Mouse (Mus musculus) forebrain, embryonic 11.5 days (tissue): ENCODE results near the gene Lin9. TPM values are rescaled to one million over a fixed set of nuclear protein-coding genes. Genes with fewer than 3 reads are reported as not detected.
"Not testable (repeated sequence)": the region's sequence is repeated elsewhere in the genome, so short reads cannot be mapped to it uniquely, and the experiment has no call there.

Source experiments
- ATAC-seq: fragments of 200-750 bp; cut with Nextera tagmentation; replicated peaks from 2 replicates; pipeline ENCODE4 v1.8.0; 2017; ENCODE audit warnings: moderate TSS enrichment; ENCODE audit not compliant: low FRiP score
- DNase-seq: peaks from one replicate; pipeline ENCODE4 v3.0.0-alpha.2; 2017; ENCODE audit warnings: low spot score
- H3K27ac ChIP-seq: fragments of 300-500 bp; sonication (generic); 2 replicates; pipeline ENCODE4 v1.5.1; 2014; ENCODE audit warnings: low read depth, low read length
- H3K27me3 ChIP-seq: fragments of 300-500 bp; sonication (generic); 2 replicates; pipeline ENCODE4 v1.6.1; 2014; ENCODE audit warnings: mild to moderate bottlenecking, low read length, mixed read lengths; ENCODE audit not compliant: control insufficient read depth, insufficient read depth
- H3K36me3 ChIP-seq: fragments of 300-500 bp; sonication (generic); 2 replicates; pipeline ENCODE4 v1.6.1; 2014; ENCODE audit warnings: mild to moderate bottlenecking, low read length, moderate library complexity, mixed read lengths; ENCODE audit not compliant: control insufficient read depth, insufficient read depth
- H3K4me1 ChIP-seq: fragments of 300-500 bp; sonication (generic); replicated peaks from 2 replicates; pipeline ENCODE4 v1.6.1; 2014; ENCODE audit warnings: low read length, mixed read lengths; ENCODE audit not compliant: control insufficient read depth, insufficient read depth
- H3K4me2 ChIP-seq: fragments of 300-500 bp; sonication (generic); 2 replicates; pipeline ENCODE4 v1.6.1; 2014; ENCODE audit warnings: low read depth, mild to moderate bottlenecking, low read length, moderate library complexity, mixed read lengths; ENCODE audit not compliant: severe bottlenecking
- H3K4me3 ChIP-seq: fragments of 300-500 bp; sonication (generic); 2 replicates; pipeline ENCODE4 v1.5.1; 2014; ENCODE audit warnings: low read depth, low read length
- H3K9ac ChIP-seq: fragments of 300-500 bp; sonication (generic); 2 replicates; pipeline ENCODE4 v1.6.1; 2014; ENCODE audit warnings: low read length
- H3K9me3 ChIP-seq: fragments of 300-500 bp; sonication (generic); 2 replicates; pipeline ENCODE4 v1.6.1; 2016; ENCODE audit warnings: low read length, mixed read lengths; ENCODE audit not compliant: control insufficient read depth
- WGBS: fragments of 180-500 bp; shearing (Covaris S2); extraction: QIAGEN DNeasy Blood & Tissue Kit; methylation state at CpG from one replicate; pipeline ENCODE4 v1.1.7; 2014; 5-methylcytosine and 5-hydroxymethylcytosine counted together
- polyA plus RNA-seq: library from polyadenylated mRNA; unstranded; fragments of >200 nt; fragmentation: Nextera tagmentation; extraction: Ambion mirVana; gene quantifications from 2 replicates; pipeline ENCODE4 v1.2.1, GENCODE M21; 2014

Lin9 gene
- polyA plus RNA-seq, result 28.0 and 31.0 TPM in 2 replicates

GRCm38 (mm10) chr1:180641137-180641517 lies at the start of gene Lin9:
Lin9 (plus strand) TSS chr1:180641150.
- peak within 1 kb of the TSS; percentile 99 for H3K4me3 ChIP-seq
- no peaks in the 10 kb centered on the region; the same call in 1 of the 2 replicates for H3K36me3 ChIP-seq
- H3K4me2 ChIP-seq, result peak within 1 kb of the TSS; percentile 79
- peaks cover 9% of the 10 kb centered on the region; the same call in 1 of the 2 replicates for H3K4me1 ChIP-seq
- peak within 1 kb of the TSS; percentile 100 for H3K9ac ChIP-seq
- ATAC-seq (peak; percentile 92), DNase-seq (peak; percentile 97)
- H3K9me3 ChIP-seq, result no peaks in the 10 kb centered on the region
- WGBS, result 0% methylated on average over 34 of the region's 47 CpGs
- H3K27ac ChIP-seq, result peak within 1 kb of the TSS; percentile 92
- H3K27me3 ChIP-seq, result no peaks in the 10 kb centered on the region

- Histone ChIP-seq H3K4me2 (no peak overlapping the region), H3K27me3 (no peaks in the 10 kb centered on the region), H3K36me3 (peaks cover 18% of the 10 kb centered on the region), H3K9me3 (no peaks in the 10 kb centered on the region), H3K9ac (no peak overlapping the region), H3K4me3 (no peak overlapping the region), H3K4me1 (no peaks in the 10 kb centered on the region), H3K27ac (no peak overlapping the region)
- DNase-seq (no peak), ATAC-seq (no peak)
- WGBS, result 95% methylated on average over 6 of the region's 6 CpGs
Measured at GRCm38 (mm10) chr1:180600578-180600977, 40.4 kb upstream of the Lin9 start.

DNA sequence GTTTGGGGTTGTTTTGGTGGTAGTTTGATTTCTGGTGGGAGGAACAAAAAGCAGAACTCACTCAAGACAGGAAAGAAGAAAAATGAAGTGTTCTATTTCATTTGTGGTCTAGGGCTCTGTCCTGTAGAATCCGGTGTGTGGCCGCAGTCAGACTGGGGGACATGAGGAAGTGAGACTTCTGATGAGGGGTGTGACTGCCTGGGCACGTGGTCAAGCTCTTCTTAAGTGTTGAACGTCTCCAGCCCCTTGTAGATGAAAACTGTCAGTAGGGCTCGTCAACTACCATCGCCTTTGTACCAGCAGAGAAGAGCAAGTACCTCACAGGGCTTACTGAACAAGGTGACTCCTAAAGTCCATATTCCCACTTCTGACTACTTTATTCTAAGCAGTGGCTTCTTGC lies 39.1 kb upstream of the Lin9 start:
- Histone ChIP-seq H3K9ac (no peak overlapping the region), H3K27ac (no peak overlapping the region), H3K4me3 (no peak overlapping the region), H3K36me3 (peaks cover 10% of the 10 kb centered on the region), H3K4me1 (no peaks in the 10 kb centered on the region), H3K4me2 (no peak overlapping the region), H3K27me3 (no peaks in the 10 kb centered on the region), H3K9me3 (no peaks in the 10 kb centered on the region)
- ATAC-seq, result no peak
- no peak for DNase-seq
- 88% methylated on average over 6 of the region's 6 CpGs for WGBS

- Histone ChIP-seq H3K4me1 (no peaks in the 10 kb centered on the region), H3K27me3 (no peaks in the 10 kb centered on the region), H3K4me3 (no peak overlapping the region), H3K9ac (no peak overlapping the region), H3K27ac (no peak overlapping the region), H3K4me2 (no peak overlapping the region), H3K9me3 (no peaks in the 10 kb centered on the region), H3K36me3 (peaks cover 5% of the 10 kb centered on the region; the same call in 1 of the 2 replicates)
- no peak for DNase-seq
- no peak for ATAC-seq
- WGBS, result 84% methylated on average over 4 of the region's 4 CpGs
Measured at GRCm38 (mm10) chr1:180604579-180604978, 36.4 kb upstream of the Lin9 start.

GRCm38 (mm10) chr1:180606106-180606505 lies 34.8 kb upstream of the Lin9 start:
- 86% methylated on average over 3 of the region's 3 CpGs for WGBS
- Histone ChIP-seq H3K4me2 (no peak overlapping the region), H3K4me3 (no peak overlapping the region), H3K36me3 (peaks cover 1% of the 10 kb centered on the region; the same call in 1 of the 2 replicates), H3K9me3 (no peaks in the 10 kb centered on the region), H3K27ac (no peak overlapping the region), H3K4me1 (no peaks in the 10 kb centered on the region), H3K9ac (no peak overlapping the region), H3K27me3 (no peaks in the 10 kb centered on the region)
- DNase-seq (no peak), ATAC-seq (no peak)

- 83% methylated on average over 10 of the region's 10 CpGs for WGBS
- no peak overlapping the region for H3K4me3 ChIP-seq
- H3K27me3 ChIP-seq, result no peaks in the 10 kb centered on the region
- ATAC-seq, result no peak
- H3K27ac ChIP-seq, result no peak overlapping the region
- no peak overlapping the region for H3K9ac ChIP-seq
- H3K9me3 ChIP-seq, result peaks cover 2% of the 10 kb centered on the region; the same call in 1 of the 2 replicates
- no peaks in the 10 kb centered on the region for H3K36me3 ChIP-seq
- H3K4me1 ChIP-seq, result no peaks in the 10 kb centered on the region
- no peak for DNase-seq
- H3K4me2 ChIP-seq, result no peak overlapping the region
Measured at GRCm38 (mm10) chr1:180606796-180607577, 34.0 kb upstream of the Lin9 start.

DNA sequence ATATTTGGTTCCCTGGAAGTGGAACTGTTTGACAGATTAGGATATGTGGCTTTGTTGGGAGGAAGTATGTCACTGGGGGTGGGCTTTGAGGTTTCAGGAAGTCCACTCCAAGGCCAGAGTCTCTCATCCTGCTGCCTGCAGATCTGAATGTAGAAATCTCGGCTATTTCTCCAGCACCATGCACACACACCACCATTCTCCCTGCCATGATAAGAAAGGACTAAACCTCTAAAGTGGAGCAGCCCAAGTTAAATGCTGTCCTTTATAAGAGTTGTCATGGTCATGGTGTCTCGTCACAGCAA lies 33.4 kb upstream of the Lin9 start:
- H3K9ac ChIP-seq, result no peak overlapping the region
- no peaks in the 10 kb centered on the region for H3K4me1 ChIP-seq
- H3K36me3 ChIP-seq, result no peaks in the 10 kb centered on the region
- no peak overlapping the region for H3K4me2 ChIP-seq
- DNase-seq (no peak), ATAC-seq (no peak)
- no peaks in the 10 kb centered on the region for H3K27me3 ChIP-seq
- 88% methylated on average over 2 of the region's 2 CpGs for WGBS
- no peak overlapping the region for H3K27ac ChIP-seq
- no peak overlapping the region for H3K4me3 ChIP-seq
- peaks cover 2% of the 10 kb centered on the region; the same call in 1 of the 2 replicates for H3K9me3 ChIP-seq

DNA sequence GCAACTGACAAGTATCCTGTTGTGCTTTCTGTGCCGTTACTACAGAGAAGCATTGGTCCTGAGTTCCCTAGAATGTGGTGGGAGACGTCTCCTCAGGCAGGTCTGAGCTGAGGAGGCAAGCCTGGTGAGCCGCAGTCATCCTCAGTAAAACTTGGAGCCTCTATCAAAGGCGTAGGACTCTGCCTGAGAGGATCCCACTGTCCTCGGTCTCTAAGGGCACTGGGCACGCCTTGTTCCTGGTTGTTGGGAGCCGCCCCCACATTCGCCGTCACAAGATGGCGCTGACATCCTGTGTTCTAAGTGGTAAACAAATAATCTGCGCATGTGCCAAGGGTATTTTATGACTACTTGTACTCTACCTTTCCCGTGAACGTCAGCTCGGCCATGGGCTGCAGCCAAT lies 29.1 kb upstream of the Lin9 start:
- not testable (repeated sequence) for H3K9ac ChIP-seq, ATAC-seq, H3K27ac ChIP-seq, H3K4me1 ChIP-seq, H3K27me3 ChIP-seq, H3K4me2 ChIP-seq, DNase-seq, H3K4me3 ChIP-seq, H3K9me3 ChIP-seq, H3K36me3 ChIP-seq
- 94% methylated on average over 10 of the region's 14 CpGs for WGBS

DNA sequence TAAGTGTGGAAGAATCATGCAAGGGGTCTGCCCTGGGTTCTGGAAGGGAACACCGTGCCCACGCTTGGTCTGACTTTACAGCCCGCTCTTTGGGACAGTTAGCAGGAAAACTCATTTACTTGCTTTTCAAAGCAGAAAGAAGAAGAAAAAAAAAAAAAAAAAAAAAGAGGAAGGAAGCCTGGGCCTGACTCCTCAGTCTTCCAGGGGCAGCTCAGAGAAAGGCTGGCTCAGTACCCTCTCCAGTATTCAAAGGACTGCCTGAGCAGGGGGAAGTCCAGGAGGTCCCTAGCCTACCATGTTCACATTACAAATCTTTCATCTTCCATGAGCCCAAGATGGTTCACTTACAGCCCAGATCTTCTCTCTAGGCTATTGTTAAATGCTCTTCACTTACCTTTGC lies 24.2 kb upstream of the Lin9 start:
- no peak for ATAC-seq
- Histone ChIP-seq H3K9ac (no peak overlapping the region), H3K4me1 (no peaks in the 10 kb centered on the region), H3K36me3 (no peaks in the 10 kb centered on the region), H3K27me3 (no peaks in the 10 kb centered on the region), H3K4me3 (no peak overlapping the region), H3K9me3 (no peaks in the 10 kb centered on the region; the same call in 1 of the 2 replicates), H3K4me2 (no peak overlapping the region), H3K27ac (no peak overlapping the region)
- 86% methylated on average over 3 of the region's 3 CpGs for WGBS
- DNase-seq, result no peak
